Mouse (Mus musculus) lung, adult 2 months (tissue): ENCODE measurements around the gene Kmt2b.

ENCODE experiments used
- CTCF ChIP-seq: fragments of 200-500 bp; IDR thresholded peaks from 2 replicates; pipeline ENCODE4 v1.5.1; 2011; ENCODE audit warnings: mild to moderate bottlenecking, low read length, control low read depth; ENCODE audit not compliant: insufficient read depth
- POLR2A ChIP-seq: fragments of 200-500 bp; IDR thresholded peaks from 2 replicates; pipeline ENCODE4 v1.6.1; 2011; ENCODE audit warnings: low read depth, mild to moderate bottlenecking, control low read depth, low read length, borderline replicate concordance; ENCODE audit errors: extremely low read depth

DNA sequence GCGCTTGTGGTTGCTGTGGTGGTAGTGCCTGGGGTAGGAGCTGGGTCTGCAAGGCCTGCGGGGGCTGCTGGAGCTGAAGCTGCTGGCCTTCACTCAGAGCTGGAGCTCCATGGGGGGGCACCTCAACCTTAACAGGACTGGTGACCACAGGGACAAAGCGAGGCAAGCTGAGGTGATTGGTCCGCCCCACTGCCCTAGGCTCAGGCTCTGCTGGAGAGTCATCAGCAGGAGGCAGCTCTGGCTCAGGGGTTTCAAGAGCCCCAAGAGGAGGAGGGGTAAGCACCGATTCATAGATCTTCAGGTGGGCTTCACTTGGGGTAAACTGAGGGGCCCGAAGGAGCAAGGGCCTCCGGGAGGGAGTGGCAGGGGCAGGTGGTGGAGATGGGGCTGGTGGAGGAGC is 3.4 kb downstream of the Kmt2b start:
- TF ChIP-seq CTCF (no peak), POLR2A (no peak)
